Mouse (Mus musculus): ENCODE measurements around the gene Nckap5.

Gene Nckap5

DNA sequence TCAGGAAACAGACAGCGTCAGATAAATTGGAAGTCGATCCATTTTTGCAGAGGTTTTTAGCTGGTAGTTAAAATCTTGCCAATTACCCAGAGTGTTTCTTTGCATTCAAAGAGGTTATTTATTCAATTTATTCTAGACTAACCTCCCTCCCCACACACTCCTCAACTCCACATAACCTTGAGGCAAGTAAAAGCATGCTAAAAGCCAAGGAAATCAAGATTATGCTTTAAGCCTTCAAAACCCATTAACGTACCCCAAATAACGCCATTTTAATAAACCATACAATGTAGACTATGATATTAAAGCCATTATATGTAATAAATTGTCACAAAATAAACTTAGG lies 129.7 kb downstream of the Nckap5 start:
- DNase-seq (ENCODE audit: low spot score) = no peak

DNA sequence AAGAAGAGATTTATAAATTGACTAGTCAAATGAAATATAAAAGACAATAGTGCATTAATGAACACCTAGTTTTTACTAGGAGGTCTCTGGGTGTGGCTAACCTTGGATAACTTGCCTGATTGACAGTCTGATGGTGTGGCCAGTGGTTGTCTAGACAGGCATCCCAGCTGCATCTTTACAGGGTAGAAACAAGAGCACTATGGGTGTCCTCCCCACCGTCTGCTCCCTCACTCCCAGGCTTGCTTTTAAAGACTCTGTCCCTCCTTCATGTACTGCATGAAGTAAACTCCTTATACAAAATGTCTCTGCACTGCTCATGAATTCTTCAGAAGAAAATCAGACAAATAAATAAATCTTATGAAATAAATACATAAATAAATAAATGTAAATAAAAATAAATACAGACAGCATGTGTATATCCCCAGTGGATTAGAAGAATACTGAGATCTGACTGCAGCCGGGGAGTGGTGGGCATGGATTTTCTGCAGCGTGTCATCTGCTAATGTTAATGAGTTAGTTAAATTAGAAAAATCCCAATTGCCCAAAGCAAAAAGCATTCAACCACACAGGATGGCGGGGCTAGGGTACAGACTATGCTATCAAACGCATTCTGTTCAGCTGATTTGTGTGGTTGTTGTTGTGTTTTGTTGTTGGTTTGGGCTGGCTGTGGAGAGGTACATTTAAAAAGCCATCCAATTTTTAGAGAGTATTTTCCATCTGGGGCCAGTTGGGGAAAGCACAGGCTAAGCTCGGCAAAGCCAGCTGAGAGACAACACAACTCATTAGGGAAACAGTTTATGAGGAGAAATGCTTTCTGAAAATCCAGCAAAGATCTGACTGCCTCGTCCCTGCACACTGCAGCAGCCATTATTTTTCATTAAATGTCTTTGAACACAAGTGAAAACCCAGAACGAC lies 130.3 kb downstream of the Nckap5 start:
- DNase-seq (ENCODE audit: low spot score) = no peak

DNA sequence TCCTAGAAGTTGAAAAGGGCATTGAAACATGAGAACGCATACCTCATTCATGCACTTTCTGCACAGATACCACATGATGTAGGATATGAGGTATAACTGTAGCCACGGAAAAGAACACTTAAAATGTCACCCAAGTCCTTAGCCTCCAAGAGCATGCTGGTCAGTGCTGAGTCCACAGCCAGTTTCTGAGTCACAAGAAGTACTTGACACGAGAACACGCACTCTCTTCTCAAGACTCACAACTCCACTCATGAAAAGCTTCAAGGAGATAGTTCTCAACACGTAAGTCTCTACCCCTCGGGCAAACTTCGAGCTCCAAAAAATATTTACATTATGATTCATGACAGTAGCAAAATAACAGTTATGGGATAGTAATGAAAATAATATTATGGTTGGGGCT lies 137.0 kb downstream of the Nckap5 start:
- no peak for DNase-seq (ENCODE audit: low spot score)

DNA sequence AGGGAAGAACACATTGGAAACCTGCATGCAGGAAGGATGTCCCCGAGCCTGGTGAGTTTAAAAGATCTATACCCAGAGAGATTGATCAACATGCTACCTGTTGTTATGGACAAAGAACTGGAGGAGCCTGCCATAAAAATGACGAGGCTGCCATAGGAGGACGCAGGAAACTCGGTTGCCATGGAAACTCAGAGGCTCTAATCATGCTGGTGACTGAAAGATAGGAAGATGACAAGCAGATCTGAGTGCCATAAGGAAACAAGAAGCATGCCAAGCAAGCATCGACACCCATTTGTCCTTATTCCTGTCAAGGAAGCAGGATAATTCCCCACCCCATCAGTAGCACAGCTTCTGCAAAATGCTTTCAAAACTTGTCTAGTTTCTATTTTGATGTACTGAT lies 142.0 kb downstream of the Nckap5 start:
- no peak for DNase-seq (ENCODE audit: low spot score)

DNA sequence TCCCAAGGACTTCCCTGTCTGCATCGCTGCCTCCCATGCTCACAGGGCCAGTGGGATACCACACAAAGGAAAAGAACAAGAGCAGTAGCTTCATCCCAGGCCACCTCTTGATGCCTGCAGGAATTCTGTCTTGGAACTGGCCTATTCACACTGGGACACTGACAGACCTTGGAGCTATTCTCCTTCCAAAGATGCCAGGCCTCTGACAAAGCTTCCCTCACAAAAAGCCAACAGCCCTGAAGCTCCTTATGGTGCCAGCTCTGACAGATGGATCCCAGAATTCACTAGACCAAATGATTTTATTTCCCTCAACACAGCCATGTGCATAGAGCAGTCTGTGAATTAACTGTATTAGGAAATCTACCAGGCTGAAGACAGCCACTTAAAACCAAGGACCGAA lies 143.9 kb downstream of the Nckap5 start:
- no peak for DNase-seq (ENCODE audit: low spot score)

DNA sequence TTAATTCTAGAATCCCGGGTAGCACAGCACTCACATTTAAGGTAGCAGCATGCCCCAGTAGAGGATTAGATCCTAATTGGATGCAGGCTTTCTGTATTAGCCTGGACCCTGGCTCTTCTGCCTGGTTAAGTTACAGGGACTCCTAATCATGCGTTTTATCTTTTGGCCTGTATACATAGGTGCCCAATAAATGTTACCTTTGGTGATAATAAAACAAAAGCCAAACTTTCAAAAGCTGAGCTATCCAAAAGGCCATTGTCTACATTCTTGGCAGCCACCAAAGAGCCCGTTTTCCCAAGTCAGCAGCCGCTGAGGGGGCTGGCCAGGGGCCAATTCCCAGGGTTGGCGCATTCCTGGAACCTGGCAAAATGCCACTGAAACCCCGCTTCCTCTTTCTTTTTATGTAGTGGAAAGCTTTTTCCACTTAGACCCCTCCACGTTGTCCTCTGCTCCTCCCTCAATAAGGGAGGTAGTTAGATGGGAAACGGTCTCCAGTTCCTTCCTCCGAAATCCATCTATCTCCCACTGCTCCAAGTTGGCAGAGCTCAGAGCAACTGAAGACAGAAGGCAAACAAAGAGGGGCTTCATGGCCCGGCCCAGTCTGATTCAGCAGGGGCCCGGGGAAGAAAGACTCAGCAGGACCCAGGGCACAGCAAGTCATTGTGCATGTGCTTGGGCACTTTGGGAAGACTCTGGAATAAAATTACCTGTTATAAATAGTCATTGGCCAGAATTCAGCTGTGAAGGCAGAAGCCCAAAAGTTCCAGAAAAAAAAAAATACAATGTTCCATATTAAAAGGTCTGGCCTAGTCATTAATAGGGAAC lies 146.8 kb downstream of the Nckap5 start:
- no peak for DNase-seq (ENCODE audit: low spot score)

DNA sequence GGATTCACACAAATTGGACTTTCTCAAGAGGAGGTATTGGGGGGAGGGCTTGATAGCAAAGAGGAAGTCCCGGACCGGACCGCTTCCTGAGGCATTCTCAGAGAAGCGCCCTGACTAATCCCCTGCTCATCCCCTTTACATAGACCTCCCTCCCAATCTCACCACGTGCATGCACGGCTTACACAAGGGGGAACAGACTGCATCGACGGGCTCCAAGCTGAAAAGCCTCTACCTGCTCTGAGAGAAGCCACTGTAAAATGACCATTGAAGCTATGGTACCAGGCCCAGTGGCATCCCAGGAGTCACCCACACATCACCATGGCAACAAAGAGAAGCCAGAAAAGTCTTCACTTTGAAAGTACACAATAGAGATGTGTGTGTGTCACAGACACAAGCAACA lies 148.8 kb downstream of the Nckap5 start:
- DNase-seq (ENCODE audit: low spot score) = no peak

DNA sequence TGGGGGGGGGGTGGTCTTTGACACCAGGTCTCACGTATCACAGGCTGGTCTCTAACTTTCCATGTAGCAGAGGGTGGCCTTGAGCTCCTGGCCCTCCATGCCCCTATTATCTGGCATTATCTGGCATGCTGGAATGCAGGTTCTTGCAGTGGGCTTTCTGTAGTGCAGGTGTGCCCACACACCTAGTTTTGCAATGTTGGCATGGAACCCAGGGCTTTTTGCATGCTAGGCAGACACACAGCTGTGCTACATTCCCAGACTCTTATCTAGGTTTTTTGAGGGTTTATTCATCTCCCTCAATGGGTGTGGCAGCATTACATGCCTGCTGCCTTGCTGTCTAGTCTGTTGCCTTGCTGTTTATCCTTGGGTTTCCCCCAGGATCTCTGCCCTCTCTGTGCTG lies 151.3 kb downstream of the Nckap5 start:
- DNase-seq (ENCODE audit: low spot score) = no peak

DNA sequence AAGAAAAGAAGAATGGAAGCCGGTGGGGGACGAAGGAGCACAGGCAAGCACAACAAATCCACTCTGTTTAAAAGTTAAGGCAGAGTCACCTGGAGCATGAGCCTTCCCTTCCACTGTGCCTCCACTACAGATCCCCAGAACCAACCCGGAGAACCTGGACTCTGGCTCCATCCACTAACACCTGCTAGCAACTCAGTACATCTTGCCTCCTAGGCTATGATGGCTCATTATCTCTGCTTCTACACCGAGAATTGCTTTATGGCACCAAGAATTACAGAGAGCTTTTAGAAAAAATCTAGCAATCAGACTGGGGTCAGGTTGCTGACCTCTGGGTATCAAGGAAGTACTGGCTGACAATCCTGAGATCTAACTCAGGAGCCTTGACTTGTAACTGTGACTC lies 153.3 kb downstream of the Nckap5 start:
- no peak for DNase-seq (ENCODE audit: low spot score)

DNA sequence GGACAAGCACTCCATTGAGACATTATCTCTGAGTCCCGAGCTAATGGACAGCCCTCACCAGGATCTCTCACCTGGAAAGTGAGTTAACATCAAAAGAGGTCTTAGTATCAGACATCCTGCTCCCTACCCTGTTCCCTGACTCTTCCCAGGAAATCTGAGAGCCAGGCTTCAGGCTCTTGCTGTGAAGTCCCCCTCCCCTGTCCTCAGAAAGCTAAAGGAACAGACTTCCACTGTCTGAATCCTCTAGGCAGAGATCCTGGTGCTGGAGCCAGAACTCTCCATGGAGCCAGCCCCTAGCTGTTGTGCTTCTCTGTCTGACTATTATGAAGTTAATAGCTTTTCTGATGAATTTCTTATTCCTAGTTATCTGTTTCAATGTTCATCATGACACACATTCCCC lies 153.8 kb downstream of the Nckap5 start:
- no peak for DNase-seq (ENCODE audit: low spot score)

DNA sequence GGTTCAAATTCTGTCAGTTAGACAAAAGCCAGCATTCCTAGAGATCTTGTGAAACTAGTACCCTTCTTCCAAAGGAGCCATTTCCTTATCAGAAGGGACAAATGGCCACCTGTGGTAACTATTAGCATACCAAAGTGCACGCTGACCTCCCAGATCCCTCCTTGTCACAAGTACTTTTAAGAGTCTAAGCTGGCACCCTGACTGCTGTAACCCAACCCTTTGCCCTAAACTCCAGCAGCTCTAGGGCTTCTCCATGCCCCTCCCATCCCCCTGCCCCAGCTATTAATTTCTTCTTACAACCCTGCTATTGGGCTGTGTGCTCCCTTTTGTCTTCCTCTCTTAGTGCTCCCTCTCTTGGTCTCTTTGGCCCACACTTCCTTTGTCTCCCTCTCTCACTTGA lies 155.5 kb downstream of the Nckap5 start:
- DNase-seq (ENCODE audit: low spot score) = no peak

DNA sequence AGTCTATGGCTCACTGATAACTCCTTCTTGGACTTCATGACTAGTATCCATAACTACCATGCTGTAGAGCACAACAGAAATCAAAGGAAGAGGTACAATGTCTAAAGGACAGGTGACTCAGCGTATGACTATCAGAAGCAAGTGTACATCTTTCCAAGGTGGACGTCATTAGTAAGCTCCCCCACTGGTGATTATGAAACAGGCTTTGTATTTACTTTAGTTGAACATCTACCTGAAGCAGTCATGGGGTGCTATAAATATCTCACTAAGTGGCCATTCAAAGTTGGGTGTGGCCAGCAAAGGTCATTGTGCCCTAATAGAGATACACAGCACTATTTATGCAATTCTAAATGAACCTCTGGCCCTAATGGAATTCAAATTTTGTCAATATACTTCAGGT lies 157.4 kb downstream of the Nckap5 start:
- DNase-seq (ENCODE audit: low spot score) = no peak

DNA sequence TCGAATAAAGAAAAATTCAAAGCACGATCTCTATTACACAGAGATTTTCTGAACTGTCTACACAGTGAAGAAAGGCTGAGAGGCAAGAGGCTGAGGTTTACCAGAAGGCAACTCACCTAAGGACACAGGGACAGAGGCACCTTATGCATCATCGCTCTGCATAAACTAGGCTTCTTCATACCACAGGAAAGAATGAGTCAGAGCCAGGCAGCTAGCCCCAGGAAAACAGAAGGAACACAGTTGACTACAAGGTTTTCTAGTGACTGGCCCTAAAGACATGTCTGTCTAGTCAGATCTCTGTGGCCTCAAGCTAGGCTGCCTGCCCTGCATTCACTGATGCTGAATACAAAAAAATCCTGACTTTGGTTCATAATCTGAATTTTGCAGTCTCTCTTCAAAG lies 160.1 kb downstream of the Nckap5 start:
- no peak for DNase-seq (ENCODE audit: low spot score)

DNA sequence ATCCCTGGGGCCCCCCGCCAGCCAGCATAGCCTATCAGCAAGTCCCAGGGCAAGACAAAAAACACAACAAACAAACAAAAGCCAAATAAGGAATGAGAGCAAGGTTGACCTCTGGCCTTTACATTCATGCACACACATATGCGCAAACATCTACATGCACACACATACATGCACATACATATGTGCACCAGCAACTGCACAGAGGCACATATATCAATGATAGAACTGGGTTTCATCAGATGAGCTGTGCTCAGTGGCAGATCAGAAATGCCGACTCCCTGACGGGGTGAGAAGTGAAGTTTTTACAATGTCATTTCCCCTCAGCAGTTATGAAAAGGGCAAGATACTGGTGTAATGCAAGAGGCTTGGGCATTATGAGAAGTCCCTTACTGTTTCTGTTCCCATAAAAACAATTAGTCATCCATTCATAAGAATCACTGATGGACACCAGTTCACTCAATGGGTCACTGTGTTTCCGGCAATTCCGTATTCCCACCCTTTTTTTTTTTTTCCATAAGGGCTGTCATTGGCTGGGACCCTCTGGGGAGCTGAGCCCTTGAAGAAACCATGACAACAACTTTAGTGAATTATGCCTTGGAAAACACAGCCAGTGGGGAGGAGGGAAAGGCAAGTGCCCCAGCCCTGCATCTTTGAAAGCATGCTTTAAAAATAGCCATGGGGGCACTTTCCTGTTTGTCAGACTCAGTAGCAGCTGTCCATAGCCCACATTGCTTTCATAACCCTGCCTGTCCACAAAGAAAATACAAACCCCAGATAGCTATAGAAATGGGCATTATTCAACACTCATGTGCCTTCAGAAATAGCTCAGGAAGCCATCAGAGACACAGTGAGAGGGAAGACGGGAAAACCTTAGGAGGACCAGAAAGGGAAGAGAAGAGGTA lies 170.2 kb downstream of the Nckap5 start:
- no peak for DNase-seq (ENCODE audit: low spot score)

DNA sequence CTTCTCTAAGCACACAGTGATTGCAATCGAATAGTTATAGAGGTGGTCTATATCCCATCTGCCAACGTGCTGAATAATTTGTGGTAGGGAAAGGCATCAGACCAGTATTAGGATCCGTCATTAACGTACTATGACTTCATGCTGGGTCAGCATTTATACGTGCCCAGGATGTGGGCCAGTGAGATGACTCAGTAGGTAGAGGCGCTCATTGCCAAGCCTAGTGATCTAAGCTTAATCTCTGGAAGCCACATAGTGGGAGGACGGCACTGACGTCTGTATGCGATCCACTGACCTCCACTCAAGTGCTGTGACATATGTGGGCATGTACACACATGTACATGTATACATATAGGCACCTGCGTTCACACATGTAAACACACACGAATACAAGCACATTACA lies 171.9 kb downstream of the Nckap5 start:
- DNase-seq (ENCODE audit: low spot score) = no peak

DNA sequence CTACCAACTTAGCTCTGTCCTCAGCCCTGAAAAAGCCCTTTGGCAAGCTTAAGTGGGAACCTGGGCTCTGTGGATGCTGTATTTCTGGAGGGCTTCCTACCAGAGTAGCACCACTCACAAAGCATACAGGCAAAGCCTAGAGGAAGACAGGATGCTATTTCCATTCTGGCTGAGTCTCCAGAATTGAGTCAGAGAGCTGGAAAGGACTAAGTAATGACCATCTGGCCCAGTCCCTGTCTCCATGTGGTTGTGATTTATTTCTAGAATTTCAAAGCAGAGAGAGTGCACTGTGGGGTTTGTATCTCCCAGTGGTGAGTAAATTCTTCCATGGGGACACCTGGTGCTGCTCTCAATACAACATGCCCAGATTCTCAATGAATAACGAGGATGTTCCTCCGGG lies 174.4 kb downstream of the Nckap5 start:
- no peak for DNase-seq (ENCODE audit: low spot score)

DNA sequence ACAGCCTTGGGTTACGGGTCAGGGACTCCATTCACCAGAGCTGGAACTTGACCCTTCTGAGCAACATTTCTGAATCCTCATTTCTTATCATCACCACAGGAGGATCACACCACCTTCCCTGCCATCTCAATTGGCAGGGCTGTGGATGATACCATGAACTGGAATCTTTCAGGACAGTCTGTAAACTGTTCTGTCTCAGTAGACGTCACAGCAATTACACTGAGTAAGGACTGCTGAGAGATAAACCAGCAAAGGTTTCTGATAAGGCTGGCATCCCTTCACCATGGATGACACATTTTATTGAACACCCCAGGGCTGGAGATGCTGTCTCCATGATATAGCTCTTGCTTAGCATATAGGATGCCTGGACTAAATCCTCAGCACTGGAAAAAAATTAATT lies 178.5 kb downstream of the Nckap5 start:
- no peak for DNase-seq (ENCODE audit: low spot score)

DNA sequence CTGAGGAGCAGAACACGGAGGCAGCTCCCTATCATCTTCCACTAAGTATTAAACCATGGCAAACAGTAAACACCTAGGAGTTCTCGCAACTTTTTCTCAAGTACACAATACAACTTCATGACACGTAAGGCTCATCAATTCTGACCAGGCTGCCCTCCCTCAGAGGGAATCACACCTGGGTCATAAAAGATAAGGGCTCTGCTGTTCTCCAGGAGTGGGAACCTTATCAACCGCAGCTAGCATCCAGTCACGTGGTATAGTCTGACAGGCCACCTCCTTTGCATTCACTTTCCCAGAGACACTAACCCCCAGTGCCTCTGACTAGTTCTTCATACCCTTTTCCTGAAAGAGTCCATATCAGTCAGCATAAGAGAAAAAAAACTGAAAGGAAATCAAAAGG lies 179.8 kb downstream of the Nckap5 start:
- no peak for DNase-seq (ENCODE audit: low spot score)

DNA sequence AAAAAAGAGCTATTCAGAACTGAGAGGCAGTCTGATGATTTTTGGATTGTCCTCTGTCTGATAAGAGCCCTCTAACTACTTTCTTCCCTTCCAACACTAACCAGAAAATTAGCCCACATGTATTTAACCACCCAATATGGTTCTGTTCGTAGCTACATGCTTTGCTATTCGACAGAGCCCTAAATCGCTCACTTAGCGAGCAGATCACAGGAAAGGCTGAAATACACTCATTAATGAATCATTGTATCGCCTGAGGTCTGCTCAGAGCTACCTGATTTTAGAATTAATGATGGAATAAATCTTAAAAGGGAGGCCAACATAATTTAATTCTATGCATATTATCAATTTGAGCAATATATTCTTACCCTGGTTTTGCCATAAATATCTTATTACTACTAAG lies 187.8 kb downstream of the Nckap5 start:
- no peak for DNase-seq (ENCODE audit: low spot score)

DNA sequence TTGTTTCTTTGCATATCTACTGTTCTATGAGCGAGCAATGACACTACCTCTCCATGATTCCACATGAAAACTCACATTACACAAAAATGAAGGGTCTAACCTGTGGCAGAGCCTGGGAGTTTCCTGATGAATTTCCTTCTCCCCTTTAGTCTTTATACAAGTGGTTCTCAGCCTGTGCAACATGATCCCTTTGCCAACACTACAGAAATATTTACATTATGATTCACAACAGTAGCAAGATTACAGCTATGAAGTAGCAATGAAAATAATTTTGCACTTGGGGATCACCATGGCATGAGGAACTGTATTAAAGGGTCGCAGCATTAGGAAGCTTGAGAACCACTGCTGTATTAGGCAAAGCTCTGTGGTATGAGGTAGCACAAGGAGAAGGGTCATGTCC lies 191.1 kb downstream of the Nckap5 start:
- DNase-seq (ENCODE audit: low spot score) = no peak

DNA sequence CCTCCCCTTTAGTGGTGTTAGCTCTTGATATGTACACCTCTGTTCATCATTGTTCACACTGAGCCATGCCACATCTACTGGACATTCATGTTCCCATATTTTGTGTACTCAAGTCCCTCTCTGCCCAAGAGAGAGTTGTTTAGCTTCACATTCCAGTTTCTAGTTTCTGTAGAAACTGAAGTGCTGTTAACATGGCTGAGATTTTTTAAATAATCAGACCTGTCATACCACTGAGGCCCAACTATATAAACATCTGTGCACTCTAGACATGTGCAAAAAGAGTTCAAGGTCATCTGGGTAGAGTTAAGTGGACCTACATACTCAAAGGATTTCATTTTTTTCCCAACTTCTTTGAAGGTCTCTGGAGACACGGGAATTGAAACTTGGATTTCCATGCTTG lies 193.1 kb downstream of the Nckap5 start:
- no peak for DNase-seq (ENCODE audit: low spot score)

DNA sequence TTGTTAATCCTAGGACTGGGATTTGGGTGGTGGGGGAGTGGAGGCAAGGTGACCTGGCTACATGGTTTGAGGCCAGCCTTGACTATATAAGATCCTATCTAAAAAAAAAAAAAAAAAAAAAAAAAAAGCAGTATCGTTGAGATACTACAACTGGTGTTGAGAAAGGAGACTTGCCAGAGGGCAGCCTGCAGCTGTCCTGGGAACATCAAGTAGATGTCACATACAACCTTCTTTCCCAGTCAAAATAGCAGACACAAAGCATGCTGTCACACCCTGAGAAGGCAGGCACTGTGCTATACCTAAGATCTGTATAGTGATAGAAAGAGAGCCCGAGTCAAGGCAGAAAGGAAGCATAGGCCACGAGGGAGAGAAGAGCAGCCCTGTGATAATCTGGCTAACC lies 204.4 kb downstream of the Nckap5 start:
- DNase-seq (ENCODE audit: low spot score) = no peak

DNA sequence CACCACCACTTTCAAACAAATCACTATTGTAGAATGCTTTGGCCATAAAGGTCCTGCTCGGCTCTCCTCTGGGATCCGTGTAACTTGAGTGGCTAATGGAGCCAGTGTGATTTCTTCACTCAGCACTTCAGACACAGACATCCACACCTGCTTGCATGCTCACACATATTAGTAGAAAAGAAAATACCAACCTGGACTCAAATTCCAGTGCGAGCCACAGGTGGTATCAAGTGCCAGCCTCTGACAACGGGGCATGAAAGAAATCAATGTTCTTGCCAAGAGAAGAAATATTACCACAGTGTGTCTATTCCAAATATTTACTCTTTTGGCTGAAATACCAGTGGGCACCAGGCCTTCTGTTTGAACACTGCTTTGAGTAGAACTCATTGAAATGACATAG lies 208.6 kb downstream of the Nckap5 start:
- DNase-seq (ENCODE audit: low spot score) = no peak
